Mouse (Mus musculus): ENCODE data around the gene Zfp286.

Gene Zfp286

GRCm38 (mm10) chr11:62788935-62789616, at the start of gene Zfp286:
TSS of gene Zfp286 (minus strand) at chr11:62789462.
- DNase-seq: peak; percentile 97

- no peak for DNase-seq
These were observed 42.6 kb upstream of the Zfp286 start for GRCm38 (mm10) chr11:62831906-62832305.

GRCm38 (mm10) chr11:62830387-62830786, 41.1 kb upstream of the Zfp286 start:
- no peak for DNase-seq

GRCm38 (mm10) chr11:62827911-62828310, 38.6 kb upstream of the Zfp286 start:
- DNase-seq: no peak

GRCm38 (mm10) chr11:62827135-62827534, 37.9 kb upstream of the Zfp286 start:
- DNase-seq: no peak

- no peak for DNase-seq
These were observed 37.0 kb upstream of the Zfp286 start for GRCm38 (mm10) chr11:62826106-62826733.

- DNase-seq: no peak
These were observed 36.2 kb upstream of the Zfp286 start for GRCm38 (mm10) chr11:62825222-62826105.

GRCm38 (mm10) chr11:62824211-62824610, 34.9 kb upstream of the Zfp286 start:
- no peak for DNase-seq

GRCm38 (mm10) chr11:62821893-62822292, 32.6 kb upstream of the Zfp286 start:
- no peak for DNase-seq

GRCm38 (mm10) chr11:62820661-62821437, 31.6 kb upstream of the Zfp286 start:
- peak; percentile 33 for DNase-seq

GRCm38 (mm10) chr11:62820059-62820541, 30.8 kb upstream of the Zfp286 start, which contains the start of gene Trim16:
TSS of gene Trim16 (plus strand) at chr11:62820231.
- peak; percentile 75 for DNase-seq

GRCm38 (mm10) chr11:62819059-62819686, 29.9 kb upstream of the Zfp286 start:
- DNase-seq: no peak

- no peak for DNase-seq
These were observed 27.3 kb upstream of the Zfp286 start for GRCm38 (mm10) chr11:62816591-62816990.

- DNase-seq: no peak
These were observed 26.2 kb upstream of the Zfp286 start for GRCm38 (mm10) chr11:62815438-62815837.

- no peak for DNase-seq
These were observed 25.4 kb upstream of the Zfp286 start for GRCm38 (mm10) chr11:62814625-62815024.

GRCm38 (mm10) chr11:62813970-62814624, 24.8 kb upstream of the Zfp286 start:
- no peak for DNase-seq

GRCm38 (mm10) chr11:62813497-62813896, 24.2 kb upstream of the Zfp286 start:
- no peak for DNase-seq

- DNase-seq: no peak
These were observed 23.0 kb upstream of the Zfp286 start for GRCm38 (mm10) chr11:62812268-62812667.

GRCm38 (mm10) chr11:62809201-62809600, 19.9 kb upstream of the Zfp286 start:
- DNase-seq: peak; percentile 45

- DNase-seq: no peak
These were observed 18.7 kb upstream of the Zfp286 start for GRCm38 (mm10) chr11:62807965-62808364.

- no peak for DNase-seq
These were observed 14.9 kb upstream of the Zfp286 start for GRCm38 (mm10) chr11:62804119-62804518.

- no peak for DNase-seq
These were observed 315 bp upstream of the Zfp286 start for GRCm38 (mm10) chr11:62789617-62789936.
